Mouse (Mus musculus) forebrain, embryonic 14.5 days (tissue): ENCODE measurements at regions not wholly inside any gene's neighbourhood (a gene's known extent, or its start where the extent isn't known, plus 50 kb on each side); places are given as distances from the start of the nearest gene placed in this dataset.

Experiments
- ATAC-seq: fragments of 200-750 bp; cut with Nextera tagmentation; 2 replicates; pipeline ENCODE4 v1.8.0; 2017; ENCODE audit warnings: mild to moderate bottlenecking, moderate library complexity
- DNase-seq: peaks from one replicate; pipeline ENCODE4 v3.0.0-alpha.2; 2015; ENCODE audit warnings: low spot score
- H3K27ac ChIP-seq: fragments of 300-500 bp; sonication (generic); 2 replicates; pipeline ENCODE4 v1.5.1; 2014; ENCODE audit warnings: low read depth, mild to moderate bottlenecking, control low read depth, low read length, moderate library complexity
- H3K27me3 ChIP-seq: fragments of 300-500 bp; sonication (generic); replicated peaks from 2 replicates; pipeline ENCODE4 v1.6.1; 2014; ENCODE audit warnings: low read length, control low read depth, mixed read lengths; ENCODE audit not compliant: control insufficient read depth, insufficient read depth
- H3K36me3 ChIP-seq: fragments of 300-500 bp; sonication (generic); 2 replicates; pipeline ENCODE4 v1.6.1; 2014; ENCODE audit warnings: low read length, control low read depth; ENCODE audit not compliant: control insufficient read depth, insufficient read depth
- H3K4me1 ChIP-seq: fragments of 300-500 bp; sonication (generic); 2 replicates; pipeline ENCODE4 v1.6.1; 2014; ENCODE audit warnings: antibody characterized with exemption, low read length, control low read depth; ENCODE audit not compliant: control insufficient read depth, insufficient read depth
- H3K4me2 ChIP-seq: fragments of 300-500 bp; sonication (generic); 2 replicates; pipeline ENCODE4 v1.6.1; 2014; ENCODE audit warnings: mild to moderate bottlenecking, control low read depth, low read length
- H3K4me3 ChIP-seq: fragments of 300-500 bp; sonication (generic); 2 replicates; pipeline ENCODE4 v1.5.1; 2014; ENCODE audit warnings: low read depth, low read length, control low read depth
- H3K9ac ChIP-seq: fragments of 300-500 bp; sonication (generic); 2 replicates; pipeline ENCODE4 v1.6.1; 2014; ENCODE audit warnings: mild to moderate bottlenecking, low read length, control low read depth, moderate library complexity
- H3K9me3 ChIP-seq: fragments of 300-500 bp; sonication (generic); replicated peaks from 2 replicates; pipeline ENCODE4 v1.6.1; 2016; ENCODE audit warnings: low read length, control low read depth, mixed read lengths; ENCODE audit not compliant: control insufficient read depth
- WGBS: fragments of 180-500 bp; shearing (Covaris S2); extraction: QIAGEN DNeasy Blood & Tissue Kit; methylation state at CpG from one replicate; pipeline ENCODE4 v1.1.7; 2014; 5-methylcytosine and 5-hydroxymethylcytosine counted together

DNA sequence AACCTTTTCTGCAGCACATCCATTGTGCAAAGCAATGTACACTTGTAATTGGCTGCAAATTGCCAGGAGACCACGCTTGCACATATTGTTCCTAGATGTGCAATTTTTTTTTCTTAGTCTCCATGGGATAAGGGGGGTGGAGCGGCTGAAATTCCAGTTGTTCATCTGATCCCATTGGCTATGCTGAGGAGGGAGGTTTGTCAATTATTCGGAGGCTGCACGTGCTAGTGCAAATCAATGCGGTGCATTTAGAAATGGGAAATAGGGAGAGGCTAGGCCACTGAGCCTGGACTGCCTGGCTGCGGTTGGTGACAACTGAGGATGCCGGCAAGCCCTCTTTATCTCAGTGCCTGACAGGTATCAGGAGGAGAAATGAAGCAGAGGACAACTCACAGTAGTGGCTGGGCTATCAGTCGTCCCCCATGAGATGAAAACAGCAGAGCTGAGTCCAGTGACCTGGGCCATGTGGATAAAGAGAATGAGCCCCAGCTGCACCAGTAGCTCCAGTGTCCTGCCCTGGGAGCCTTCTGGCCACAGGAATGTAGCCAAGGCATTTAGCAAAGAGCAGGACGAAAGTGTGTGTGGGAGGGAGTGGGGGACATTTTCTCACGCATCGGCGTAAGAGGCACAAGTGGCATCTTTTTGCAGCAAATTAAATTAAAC lies 462.2 kb upstream of the Kif2a start:
- no peak for DNase-seq

DNA sequence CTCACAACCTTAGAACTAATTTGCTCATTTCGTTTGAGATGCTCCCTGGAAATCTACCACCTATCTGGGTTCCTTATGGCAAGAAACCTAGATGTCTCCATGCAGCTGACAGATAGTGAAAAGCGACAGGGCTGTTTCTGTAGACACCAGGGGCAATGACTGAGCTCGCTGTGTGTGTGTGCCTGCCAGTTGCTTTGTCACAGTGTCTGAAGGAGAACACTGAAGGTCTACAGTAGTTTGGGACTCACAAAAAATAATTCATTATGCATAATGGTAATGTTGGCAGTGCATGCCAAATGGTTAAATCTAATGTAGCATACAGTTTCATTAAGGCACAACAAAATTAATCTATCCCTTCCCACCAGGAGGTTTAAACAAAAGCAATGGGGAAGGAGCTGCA lies 453.2 kb upstream of the Kif2a start:
- 45% methylated on average over 3 of the region's 3 CpGs for WGBS

More for the DNA sequence above, 462.2 kb upstream of the Kif2a start:
- peak; percentile 66 for ATAC-seq
- Histone ChIP-seq H3K9me3 (no peaks in the 10 kb centered on the region), H3K4me3 (no peak overlapping the region), H3K9ac (no peak overlapping the region), H3K27me3 (no peaks in the 10 kb centered on the region), H3K4me1 (peaks cover 7% of the 10 kb centered on the region), H3K36me3 (no peaks in the 10 kb centered on the region), H3K4me2 (no peak overlapping the region), H3K27ac (no peak overlapping the region)
- 34% methylated on average over 12 of the region's 12 CpGs for WGBS

DNA sequence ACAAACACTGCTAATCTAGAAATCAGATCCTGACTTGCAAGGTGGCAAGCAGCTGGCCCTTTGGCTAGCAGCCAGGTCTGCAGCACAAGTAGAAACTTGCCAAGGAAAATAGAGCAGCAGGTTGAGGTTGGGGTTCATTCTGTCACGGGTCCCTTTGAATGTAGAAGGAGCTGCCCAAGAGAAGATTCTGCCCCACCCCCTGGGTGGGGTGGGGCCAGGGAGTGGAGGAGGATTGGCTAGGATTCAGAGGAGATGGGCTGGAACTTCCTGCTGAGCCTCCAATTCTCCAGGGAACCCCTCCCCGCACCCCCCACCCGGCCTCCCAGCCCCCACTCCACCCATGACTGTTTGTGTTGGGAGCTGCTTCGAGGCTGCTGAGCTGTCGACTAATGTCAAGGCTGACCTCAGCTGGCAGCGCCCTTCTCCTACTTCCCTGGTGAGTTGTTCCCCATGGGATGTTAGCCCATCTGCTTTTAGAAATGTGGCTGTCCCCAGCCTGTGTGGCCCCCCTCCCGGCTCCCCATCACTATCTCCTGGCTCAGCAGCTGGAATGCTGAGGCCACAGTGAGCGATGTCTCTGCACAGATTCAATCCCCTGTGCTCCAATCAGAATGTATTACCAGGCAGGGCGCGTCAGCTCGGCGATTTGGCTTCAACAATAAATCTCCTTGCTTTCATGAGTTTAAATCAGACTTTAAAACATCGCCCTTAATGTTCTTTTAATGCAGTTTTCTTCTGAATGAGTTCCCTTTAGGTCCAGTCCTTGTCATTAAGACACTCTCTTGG lies 447.8 kb upstream of the Kif2a start:
- 2% methylated on average over 13 of the region's 13 CpGs for WGBS
- no peak overlapping the region; the same call in 1 of the 2 replicates for H3K9ac ChIP-seq
- peak; percentile 77 for ATAC-seq

More for the DNA sequence above, 453.2 kb upstream of the Kif2a start:
- H3K27me3 ChIP-seq, result no peaks in the 10 kb centered on the region; the same call in 1 of the 2 replicates
- no peak overlapping the region for H3K4me3 ChIP-seq
- peaks cover 8% of the 10 kb centered on the region for H3K4me1 ChIP-seq
- peak; percentile 39 for DNase-seq
- ATAC-seq, result no peak
- H3K4me2 ChIP-seq, result no peak overlapping the region
- H3K36me3 ChIP-seq, result no peaks in the 10 kb centered on the region
- H3K9me3 ChIP-seq, result no peaks in the 10 kb centered on the region
- H3K27ac ChIP-seq, result no peak overlapping the region
- no peak overlapping the region for H3K9ac ChIP-seq

DNA sequence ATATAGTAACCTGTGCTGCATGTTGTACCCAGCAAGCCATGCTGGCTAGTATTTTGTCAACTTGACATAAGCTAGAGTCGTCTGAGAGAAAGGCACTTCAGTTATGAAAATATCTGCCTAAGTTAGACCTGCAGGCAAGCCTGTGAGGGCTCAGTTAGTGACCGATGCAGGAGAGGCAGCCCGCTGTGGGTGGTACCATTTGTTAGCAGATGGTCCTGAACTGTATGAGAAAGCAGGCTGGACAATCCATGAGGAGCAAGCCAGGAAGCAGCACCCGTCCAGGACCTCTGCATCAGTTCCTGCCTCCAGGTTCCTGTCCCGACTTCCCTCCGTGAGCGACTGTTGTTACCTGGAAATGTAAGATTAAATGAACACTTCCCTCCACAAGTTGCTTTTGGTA lies 440.9 kb upstream of the Kif2a start:
- Histone ChIP-seq H3K4me2 (no peak overlapping the region), H3K27me3 (no peaks in the 10 kb centered on the region), H3K27ac (no peak overlapping the region), H3K36me3 (no peaks in the 10 kb centered on the region), H3K4me3 (no peak overlapping the region), H3K4me1 (peaks cover 6% of the 10 kb centered on the region; the same call in 1 of the 2 replicates), H3K9me3 (no peaks in the 10 kb centered on the region), H3K9ac (no peak overlapping the region)
- 93% methylated on average over 7 of the region's 7 CpGs for WGBS
- no peak for ATAC-seq
- DNase-seq, result no peak

More for the DNA sequence above, 447.8 kb upstream of the Kif2a start:
- H3K4me3 ChIP-seq, result 0 out of 2 replicates have a peak overlapping the region, but pooled peaks have one; percentile 6
- H3K9me3 ChIP-seq, result no peaks in the 10 kb centered on the region
- no peak overlapping the region for H3K27ac ChIP-seq
- H3K27me3 ChIP-seq, result no peaks in the 10 kb centered on the region; the same call in 1 of the 2 replicates
- peak; percentile 76 for DNase-seq
- peak overlapping the region; percentile 47 for H3K4me2 ChIP-seq
- H3K36me3 ChIP-seq, result no peaks in the 10 kb centered on the region
- peaks cover 14% of the 10 kb centered on the region for H3K4me1 ChIP-seq

- WGBS, result 18% methylated on average over 16 of the region's 16 CpGs
- peak; percentile 98 for ATAC-seq
These were observed 439.4 kb upstream of the Kif2a start for GRCm38 (mm10) chr13:107461048-107461912.

DNA sequence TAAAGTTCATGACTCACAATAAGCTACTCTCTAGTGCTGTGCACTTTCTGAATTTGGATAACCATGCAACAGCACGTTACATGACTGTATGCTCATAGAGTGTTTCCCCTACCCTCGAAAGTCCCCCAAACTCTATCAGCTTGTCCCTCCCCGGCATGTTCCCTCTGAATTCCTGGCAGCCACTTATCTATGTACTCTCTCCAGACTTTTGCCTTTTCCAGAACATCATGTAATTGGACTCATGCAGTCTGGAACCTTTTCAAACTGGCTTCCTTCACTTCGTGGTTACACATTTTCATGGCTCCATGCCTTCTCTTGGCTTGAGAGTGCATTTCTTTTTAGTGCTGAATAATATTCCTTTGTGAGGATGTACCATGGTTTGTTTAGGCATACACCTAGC lies 436.8 kb upstream of the Kif2a start:
- no peaks in the 10 kb centered on the region for H3K9me3 ChIP-seq
- no peak overlapping the region for H3K4me2 ChIP-seq
- H3K27ac ChIP-seq, result no peak overlapping the region
- ATAC-seq (no peak), DNase-seq (no peak)
- H3K4me3 ChIP-seq, result no peak overlapping the region
- peaks cover 6% of the 10 kb centered on the region; the same call in 1 of the 2 replicates for H3K4me1 ChIP-seq
- no peaks in the 10 kb centered on the region for H3K27me3 ChIP-seq
- 85% methylated on average over 4 of the region's 4 CpGs for WGBS
- H3K36me3 ChIP-seq, result no peaks in the 10 kb centered on the region
- H3K9ac ChIP-seq, result no peak overlapping the region

More at GRCm38 (mm10) chr13:107461048-107461912, 439.4 kb upstream of the Kif2a start:
- no peak overlapping the region for H3K4me3 ChIP-seq
- H3K9me3 ChIP-seq, result no peaks in the 10 kb centered on the region
- H3K27me3 ChIP-seq, result no peaks in the 10 kb centered on the region
- H3K4me2 ChIP-seq, result no peak overlapping the region
- H3K4me1 ChIP-seq, result peaks cover 6% of the 10 kb centered on the region; the same call in 1 of the 2 replicates
- peak; percentile 95 for DNase-seq
- H3K9ac ChIP-seq, result no peak overlapping the region
- H3K36me3 ChIP-seq, result no peaks in the 10 kb centered on the region
- no peak overlapping the region for H3K27ac ChIP-seq

- Histone ChIP-seq H3K9ac (no peak overlapping the region), H3K27ac (no peak overlapping the region), H3K4me1 (peaks cover 6% of the 10 kb centered on the region; the same call in 1 of the 2 replicates), H3K27me3 (no peaks in the 10 kb centered on the region), H3K9me3 (no peaks in the 10 kb centered on the region), H3K4me3 (no peak overlapping the region), H3K4me2 (no peak overlapping the region), H3K36me3 (no peaks in the 10 kb centered on the region)
- ATAC-seq (no peak), DNase-seq (no peak)
- WGBS, result 89% methylated on average over 10 of the region's 10 CpGs
These were observed 435.3 kb upstream of the Kif2a start for GRCm38 (mm10) chr13:107457270-107457669.

GRCm38 (mm10) chr13:107456394-107456793 lies 434.5 kb upstream of the Kif2a start:
- Histone ChIP-seq H3K27me3 (no peaks in the 10 kb centered on the region), H3K4me3 (no peak overlapping the region), H3K27ac (no peak overlapping the region), H3K4me1 (peaks cover 2% of the 10 kb centered on the region; the same call in 1 of the 2 replicates), H3K9ac (no peak overlapping the region), H3K9me3 (no peaks in the 10 kb centered on the region), H3K36me3 (no peaks in the 10 kb centered on the region), H3K4me2 (no peak overlapping the region)
- WGBS, result 81% methylated on average over 2 of the region's 2 CpGs
- ATAC-seq (no peak), DNase-seq (no peak)
